Mouse (Mus musculus): Measurements from ENCODE around the gene Fkbp10. TPM values are rescaled to one million over a fixed set of nuclear protein-coding genes. Genes with fewer than 3 reads are reported as not detected.
A peak's percentile ranks its signal among the peaks of the same experiment; 100 is the strongest.

The Fkbp10 gene
- polyA plus RNA-seq, 1 experiment from 2014 or later, result 24.7 TPM

DNA sequence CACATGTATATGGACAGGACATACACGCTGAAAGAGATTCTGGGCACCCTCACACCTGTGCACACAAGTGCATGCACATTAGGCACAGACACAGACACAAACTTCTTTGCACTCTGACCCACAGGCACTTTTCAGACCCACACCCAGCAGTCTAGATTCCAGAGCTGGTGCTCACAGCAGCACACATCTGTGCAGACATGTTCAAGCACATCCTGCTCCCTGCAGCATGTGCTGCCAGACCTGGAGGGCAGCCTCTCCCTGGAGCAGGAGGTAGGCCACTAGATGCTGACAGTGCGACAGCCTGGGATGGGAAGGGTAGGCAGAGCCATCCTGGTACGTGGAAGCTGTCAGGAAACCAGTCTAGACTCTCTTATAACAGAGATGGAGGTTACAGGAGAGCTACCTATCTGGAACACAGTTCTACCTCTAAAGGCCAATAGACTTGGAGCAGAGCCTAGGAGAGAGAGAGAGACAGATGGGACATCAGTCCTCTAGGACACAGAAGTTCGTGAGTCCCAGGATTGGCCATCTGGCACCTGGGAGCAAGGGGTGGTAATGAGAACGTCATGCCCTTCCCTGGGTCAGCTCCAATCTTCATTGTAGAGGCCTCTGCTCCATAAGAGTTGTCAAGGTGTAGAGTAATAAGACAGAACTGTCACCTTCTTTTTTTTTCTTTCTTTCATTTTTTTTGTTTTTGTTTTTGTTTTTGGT lies 8.3 kb upstream of the Fkbp10 start:
- Histone ChIP-seq H3K9me3 (ENCODE audit: control insufficient read depth, low read length) (no peaks in the 10 kb centered on the region), H3K27me3 (ENCODE audit: control insufficient read depth, insufficient read depth, low read length) (no peaks in the 10 kb centered on the region), H3K4me3 (replicated peaks; ENCODE audit: low read length) (no peak overlapping the region), H3K36me3 (replicated peaks; ENCODE audit: control insufficient read depth, insufficient read depth) (peaks cover 12% of the 10 kb centered on the region), H3K4me1 (replicated peaks; ENCODE audit: control insufficient read depth, insufficient read depth, low read length) (no peaks in the 10 kb centered on the region), H3K9ac (no peak overlapping the region), H3K27ac (no peak overlapping the region), H3K4me2 (replicated peaks) (no peak overlapping the region)
- DNase-seq (ENCODE audit: low spot score) (no peak), ATAC-seq (ENCODE audit: low FRiP score) (no peak)
- WGBS, result 83% methylated on average over 5 of the region's 5 CpGs

DNA sequence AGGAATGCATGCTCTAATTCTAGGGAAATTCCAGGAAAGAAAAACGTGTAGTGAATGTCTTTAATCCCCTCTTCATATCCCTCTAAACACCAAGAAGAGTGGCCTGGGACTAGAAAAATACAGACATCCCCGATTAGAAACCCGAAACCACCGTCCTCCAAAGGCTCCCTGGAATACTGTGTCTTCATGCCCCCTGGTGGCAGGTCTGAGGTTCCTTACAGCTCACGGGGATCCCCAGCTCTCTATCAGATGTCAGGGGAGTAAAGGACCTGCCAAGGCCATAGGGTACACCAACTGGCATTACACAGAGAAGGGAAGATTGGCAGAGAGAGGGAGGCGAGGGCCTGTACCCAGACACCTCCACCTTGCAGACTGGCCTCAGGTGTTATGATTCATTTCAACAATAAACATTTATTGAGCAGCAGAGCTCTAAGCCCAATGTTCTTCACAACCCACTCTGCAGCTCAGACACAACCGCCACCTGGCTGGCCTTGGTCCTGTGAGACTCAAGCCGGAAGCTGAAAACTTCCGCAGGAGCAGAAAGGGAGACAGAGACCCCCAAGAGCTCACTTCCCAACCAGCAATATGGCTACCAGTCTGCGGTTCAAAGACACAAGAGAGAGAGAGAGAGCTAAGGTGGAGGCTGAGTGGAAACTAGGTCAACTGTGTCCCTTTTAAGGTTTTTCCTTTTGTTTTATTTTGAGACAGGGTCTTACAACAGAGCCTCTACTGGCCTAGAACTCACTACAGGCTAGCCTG lies 7.2 kb upstream of the Fkbp10 start:
- no peak overlapping the region for H3K4me2 ChIP-seq (replicated peaks)
- no peak overlapping the region for H3K27ac ChIP-seq
- 47% methylated on average over 10 of the region's 10 CpGs for whole genome bisulfite sequencing
- peaks cover 12% of the 10 kb centered on the region for H3K36me3 ChIP-seq (replicated peaks; ENCODE audit: control insufficient read depth, insufficient read depth)
- H3K27me3 ChIP-seq (ENCODE audit: control insufficient read depth, insufficient read depth, low read length), result no peaks in the 10 kb centered on the region
- H3K4me3 ChIP-seq (replicated peaks; ENCODE audit: low read length), result no peak overlapping the region
- ATAC-seq (ENCODE audit: low FRiP score), result no peak
- DNase-seq (ENCODE audit: low spot score), result peak; percentile 67
- no peak overlapping the region for H3K9ac ChIP-seq
- H3K4me1 ChIP-seq (replicated peaks; ENCODE audit: control insufficient read depth, insufficient read depth, low read length), result no peaks in the 10 kb centered on the region; the same call in 1 of the 2 replicates
- H3K9me3 ChIP-seq (ENCODE audit: control insufficient read depth, low read length), result no peaks in the 10 kb centered on the region

DNA sequence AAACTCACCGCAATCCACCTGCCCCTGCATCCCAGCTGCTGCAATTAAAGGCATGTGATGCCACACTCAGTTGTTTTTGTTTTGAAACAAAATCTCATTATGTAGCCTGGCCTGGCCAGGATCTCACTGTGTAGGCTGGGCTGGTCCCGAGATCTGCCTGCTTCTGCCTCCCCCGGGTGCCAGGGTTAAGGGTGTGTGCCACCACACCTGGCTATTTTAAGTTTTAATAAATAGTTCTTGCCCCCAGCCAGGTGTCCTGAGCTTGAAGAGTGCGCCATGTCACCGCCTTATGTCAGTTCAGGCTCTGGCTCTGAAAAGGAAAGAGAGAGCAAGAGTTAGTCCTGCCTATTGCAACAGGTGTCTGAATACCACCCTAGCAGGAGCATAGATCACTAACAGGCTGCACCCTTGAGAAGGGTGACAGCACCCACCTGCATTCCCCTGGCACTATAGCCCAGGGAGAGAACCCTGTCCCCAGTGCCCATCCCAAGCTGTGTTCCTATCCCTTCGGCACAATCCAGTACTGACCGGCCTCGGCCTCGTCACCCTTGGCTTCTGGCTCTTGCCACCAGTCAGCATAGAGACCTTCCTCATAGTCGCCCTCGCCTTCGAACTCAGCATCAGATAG lies 6.5 kb upstream of the Fkbp10 start:
- Histone ChIP-seq H3K4me3 (replicated peaks; ENCODE audit: low read length) (no peak overlapping the region), H3K4me2 (replicated peaks) (no peak overlapping the region), H3K36me3 (replicated peaks; ENCODE audit: control insufficient read depth, insufficient read depth) (peaks cover 12% of the 10 kb centered on the region), H3K4me1 (replicated peaks; ENCODE audit: control insufficient read depth, insufficient read depth, low read length) (peaks cover 6% of the 10 kb centered on the region; the same call in 1 of the 2 replicates), H3K9ac (no peak overlapping the region), H3K9me3 (ENCODE audit: control insufficient read depth, low read length) (no peaks in the 10 kb centered on the region), H3K27me3 (ENCODE audit: control insufficient read depth, insufficient read depth, low read length) (no peaks in the 10 kb centered on the region), H3K27ac (no peak overlapping the region)
- ATAC-seq (ENCODE audit: low FRiP score) (no peak), DNase-seq (ENCODE audit: low spot score) (no peak)
- WGBS, result 95% methylated on average over 12 of the region's 12 CpGs

DNA sequence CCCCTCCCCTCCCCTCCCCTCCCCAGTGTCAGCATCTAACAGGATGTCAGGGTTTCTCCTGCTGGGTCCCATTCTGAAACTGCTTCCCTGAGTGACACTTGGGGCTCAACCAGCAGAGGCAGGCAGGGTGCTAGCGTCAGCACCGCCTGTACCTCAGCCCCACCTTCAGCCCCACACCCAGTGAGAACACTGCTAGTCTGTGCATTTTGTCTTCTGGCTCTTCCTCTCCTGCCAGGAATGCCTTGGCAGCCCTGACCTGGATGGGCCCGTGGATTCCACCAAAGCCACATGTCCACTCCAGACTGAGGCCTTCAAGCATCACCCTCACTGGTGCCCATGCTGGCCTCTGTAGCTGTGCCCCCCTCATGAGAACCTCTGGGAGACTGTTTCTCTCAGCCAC lies 5.8 kb upstream of the Fkbp10 start:
- Histone ChIP-seq H3K4me2 (replicated peaks) (no peak overlapping the region), H3K4me3 (replicated peaks; ENCODE audit: low read length) (no peak overlapping the region), H3K27ac (no peak overlapping the region), H3K9ac (no peak overlapping the region), H3K9me3 (ENCODE audit: control insufficient read depth, low read length) (no peaks in the 10 kb centered on the region), H3K36me3 (replicated peaks; ENCODE audit: control insufficient read depth, insufficient read depth) (peaks cover 12% of the 10 kb centered on the region), H3K4me1 (replicated peaks; ENCODE audit: control insufficient read depth, insufficient read depth, low read length) (peaks cover 9% of the 10 kb centered on the region), H3K27me3 (ENCODE audit: control insufficient read depth, insufficient read depth, low read length) (peaks cover under 1% of the 10 kb centered on the region; the same call in 1 of the 2 replicates)
- ATAC-seq (ENCODE audit: low FRiP score), result no peak
- no peak for DNase-seq (ENCODE audit: low spot score)
- WGBS, result 80% methylated on average over 3 of the region's 3 CpGs

DNA sequence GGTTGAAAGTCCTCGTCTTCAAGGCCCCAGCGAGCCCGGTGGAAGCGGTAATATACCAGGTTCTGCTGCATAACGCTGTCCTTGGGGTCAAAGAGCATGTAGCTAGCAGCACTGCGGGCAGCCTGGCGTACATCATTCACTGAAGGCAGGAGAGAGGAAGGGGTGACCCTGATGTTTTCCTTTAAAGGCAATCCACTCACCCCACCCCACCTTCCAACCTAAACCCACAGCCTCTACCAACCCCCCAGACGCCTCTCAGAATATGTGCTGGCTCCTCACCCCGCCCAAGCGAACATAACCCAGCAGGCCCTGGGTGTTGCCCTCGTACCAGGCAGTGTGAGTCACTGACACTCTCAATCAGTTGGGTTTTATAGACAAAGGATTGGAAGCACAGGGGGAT lies 3.8 kb upstream of the Fkbp10 start:
- peaks cover 21% of the 10 kb centered on the region for H3K27me3 ChIP-seq (ENCODE audit: control insufficient read depth, insufficient read depth, low read length)
- DNase-seq (ENCODE audit: low spot score) (no peak), ATAC-seq (ENCODE audit: low FRiP score) (no peak)
- 86% methylated on average over 11 of the region's 11 CpGs for WGBS
- H3K9me3 ChIP-seq (ENCODE audit: control insufficient read depth, low read length), result no peaks in the 10 kb centered on the region
- no peak overlapping the region for H3K4me3 ChIP-seq (replicated peaks; ENCODE audit: low read length)
- no peak overlapping the region for H3K4me2 ChIP-seq (replicated peaks)
- peaks cover 9% of the 10 kb centered on the region for H3K4me1 ChIP-seq (replicated peaks; ENCODE audit: control insufficient read depth, insufficient read depth, low read length)
- peaks cover 12% of the 10 kb centered on the region for H3K36me3 ChIP-seq (replicated peaks; ENCODE audit: control insufficient read depth, insufficient read depth)
- H3K9ac ChIP-seq, result no peak overlapping the region
- no peak overlapping the region for H3K27ac ChIP-seq

DNA sequence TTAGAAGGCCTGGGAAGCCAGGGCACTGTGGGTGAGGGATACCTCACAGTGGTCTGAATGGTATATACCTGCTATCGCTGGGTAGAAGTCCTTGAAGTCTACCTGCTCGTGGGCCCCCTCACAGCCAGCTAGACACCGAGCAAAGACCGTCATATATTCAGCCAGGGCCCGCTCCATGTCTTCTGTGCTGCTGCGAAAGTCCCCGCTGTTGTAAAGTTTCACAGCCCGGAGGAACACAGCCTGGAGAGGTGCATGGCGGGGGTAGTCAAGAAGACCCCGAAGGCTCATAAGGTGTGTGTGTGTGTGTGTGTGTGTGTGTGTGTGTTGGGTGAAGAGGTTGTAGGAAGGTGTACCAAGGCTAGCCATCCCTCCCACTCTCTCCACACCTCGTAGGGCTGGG lies 2.0 kb upstream of the Fkbp10 start:
- ATAC-seq (ENCODE audit: low FRiP score), result no peak
- H3K4me3 ChIP-seq (replicated peaks; ENCODE audit: low read length), result peak overlapping the region; percentile 39

DNA sequence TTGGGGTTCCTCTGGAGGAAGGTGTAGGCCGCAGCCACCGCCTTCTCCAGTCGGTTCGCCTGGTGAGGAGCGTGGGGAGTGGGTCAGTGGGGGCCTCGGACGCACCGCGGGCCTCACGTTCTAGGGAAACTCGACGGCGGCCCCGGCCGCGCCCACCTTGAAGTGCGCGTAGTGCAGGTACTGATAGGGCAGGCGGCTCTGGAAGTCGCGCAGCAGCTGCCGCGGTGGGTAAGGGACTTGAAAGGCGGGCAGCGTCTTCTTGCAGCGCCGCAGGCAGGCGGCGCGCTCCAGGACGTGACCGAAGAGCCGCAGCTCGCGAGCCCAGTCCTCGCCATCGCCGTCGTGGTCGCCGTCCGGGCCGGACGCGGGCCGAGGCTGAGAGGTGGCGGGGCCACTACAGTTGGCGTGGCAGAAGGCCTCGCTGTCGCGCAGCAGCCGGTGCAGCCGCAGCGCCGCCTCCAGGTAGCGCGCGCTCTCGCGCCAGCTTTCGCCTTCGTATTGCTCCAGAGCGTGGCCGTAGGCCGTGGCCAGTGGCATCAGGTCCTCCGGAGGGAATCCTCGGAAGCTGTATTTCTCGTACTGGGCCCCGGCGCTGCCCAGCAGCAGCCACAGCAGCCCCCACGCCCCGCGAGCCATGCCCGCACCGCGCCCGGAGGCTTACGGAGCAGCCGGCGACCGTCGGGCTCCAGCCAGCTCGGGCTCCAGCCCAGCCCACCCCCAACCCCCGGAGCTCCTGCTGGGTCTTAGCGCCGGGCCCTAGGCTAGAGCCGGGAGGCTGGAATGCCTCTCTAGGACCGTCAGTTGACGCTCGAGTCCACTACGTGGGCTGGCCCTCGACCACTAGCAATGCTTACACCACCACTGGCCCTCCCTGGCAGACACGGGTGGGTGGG lies 1.2 kb upstream of the Fkbp10 start, which contains the start of gene P3h4:
Gene P3h4, minus strand, starts transcription at position 816 of the 893 bp plus-strand sequence.
- Histone ChIP-seq H3K27ac (peak within 1 kb of the TSS; percentile 16), H3K4me3 (replicated peaks; ENCODE audit: low read length) (peak within 1 kb of the TSS; percentile 39), H3K9me3 (ENCODE audit: control insufficient read depth, low read length) (no peaks in the 10 kb centered on the region), H3K4me2 (replicated peaks) (peak within 1 kb of the TSS; percentile 47), H3K36me3 (replicated peaks; ENCODE audit: control insufficient read depth, insufficient read depth) (peaks cover 3% of the 10 kb centered on the region; the same call in 1 of the 2 replicates), H3K4me1 (replicated peaks; ENCODE audit: control insufficient read depth, insufficient read depth, low read length) (peaks cover 9% of the 10 kb centered on the region), H3K27me3 (ENCODE audit: control insufficient read depth, insufficient read depth, low read length) (peaks cover 24% of the 10 kb centered on the region), H3K9ac (peak within 1 kb of the TSS; percentile 54)
- ATAC-seq (ENCODE audit: low FRiP score), result peak; percentile 93
- WGBS, result 2% methylated on average over 88 of the region's 93 CpGs
- DNase-seq (ENCODE audit: low spot score), result peak; percentile 78

More for the DNA sequence above, 2.0 kb upstream of the Fkbp10 start:
- DNase-seq (ENCODE audit: low spot score), result no peak
- WGBS, result 77% methylated on average over 11 of the region's 11 CpGs
- no peaks in the 10 kb centered on the region for H3K9me3 ChIP-seq (ENCODE audit: control insufficient read depth, low read length)
- H3K27me3 ChIP-seq (ENCODE audit: control insufficient read depth, insufficient read depth, low read length), result peaks cover 24% of the 10 kb centered on the region
- H3K36me3 ChIP-seq (replicated peaks; ENCODE audit: control insufficient read depth, insufficient read depth), result peaks cover 10% of the 10 kb centered on the region
- no peak overlapping the region for H3K27ac ChIP-seq
- peak overlapping the region; percentile 47 for H3K4me2 ChIP-seq (replicated peaks)
- H3K4me1 ChIP-seq (replicated peaks; ENCODE audit: control insufficient read depth, insufficient read depth, low read length), result peaks cover 9% of the 10 kb centered on the region
- H3K9ac ChIP-seq, result peak overlapping the region; percentile 54

DNA sequence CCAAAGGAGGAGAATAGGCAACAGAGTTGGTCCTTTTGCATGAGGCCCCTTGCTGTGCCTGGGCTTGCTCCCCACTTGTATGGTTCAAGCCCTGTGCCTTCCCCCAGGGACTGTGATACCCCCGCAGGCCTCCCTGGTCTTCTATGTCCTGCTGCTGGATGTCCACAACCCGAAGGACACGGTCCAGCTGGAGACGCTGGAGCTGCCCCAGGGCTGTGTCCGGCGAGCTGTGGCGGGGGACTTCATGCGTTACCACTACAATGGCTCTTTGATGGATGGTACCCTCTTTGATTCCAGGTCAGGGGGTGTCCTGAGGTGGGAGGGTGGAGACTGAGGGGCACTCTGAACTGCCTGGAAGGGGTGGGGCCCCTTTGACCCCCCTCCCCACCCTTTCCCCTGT lies 6.0 kb downstream of the Fkbp10 start:
- no peak overlapping the region for H3K4me2 ChIP-seq (replicated peaks)
- H3K4me1 ChIP-seq (replicated peaks; ENCODE audit: control insufficient read depth, insufficient read depth, low read length), result no peaks in the 10 kb centered on the region
- no peak for DNase-seq (ENCODE audit: low spot score)
- H3K4me3 ChIP-seq (replicated peaks; ENCODE audit: low read length), result no peak overlapping the region
- peaks cover 5% of the 10 kb centered on the region; the same call in 1 of the 2 replicates for H3K27me3 ChIP-seq (ENCODE audit: control insufficient read depth, insufficient read depth, low read length)
- H3K27ac ChIP-seq, result no peak overlapping the region
- no peaks in the 10 kb centered on the region for H3K36me3 ChIP-seq (replicated peaks; ENCODE audit: control insufficient read depth, insufficient read depth)
- ATAC-seq (ENCODE audit: low FRiP score), result no peak
- no peak overlapping the region for H3K9ac ChIP-seq
- WGBS, result 34% methylated on average over 8 of the region's 8 CpGs
- H3K9me3 ChIP-seq (ENCODE audit: control insufficient read depth, low read length), result no peaks in the 10 kb centered on the region
